Mouse (Mus musculus) MEL (cell line): Measurements from ENCODE around the gene Xpot. TPM values are rescaled to one million over a fixed set of nuclear protein-coding genes. Genes with fewer than 3 reads are reported as not detected.

Experiments
- DNase-seq: peaks from one replicate; pipeline ENCODE4 v3.0.0; 2011; ENCODE audit warnings: low read depth, low spot score
- H3K27ac ChIP-seq: 2 replicates; pipeline ENCODE4 v1.5.1; 2012; ENCODE audit warnings: low read depth, mild to moderate bottlenecking, control low read depth, low read length, moderate library complexity; ENCODE audit not compliant: control insufficient read depth
- H3K27me3 ChIP-seq, 2 experiments: fragments of 150-350 bp in 1 of 2; sonication (generic) in 1 of 2; 2 replicates each; pipeline ENCODE4 v1.6.1; 2012; ENCODE audit warnings: low read length in 2 of 2, mild to moderate bottlenecking in 2 of 2, improper control_type of control experiment in 1 of 2, moderate library complexity in 1 of 2; ENCODE audit not compliant: insufficient read depth in 2 of 2, control insufficient read depth in 1 of 2
- H3K36me3 ChIP-seq, 2 experiments: 2 replicates each; pipeline ENCODE4 v1.6.1; 2012 to 2014; ENCODE audit warnings: low read length in 2 of 2, improper control_type of control experiment in 1 of 2, inconsistent platforms in 1 of 2, mild to moderate bottlenecking in 1 of 2; ENCODE audit not compliant: insufficient read depth in 2 of 2, control insufficient read depth in 1 of 2
- H3K4me1 ChIP-seq, 2 experiments: fragments of 150-350 bp in 1 of 2; sonication (generic) in 1 of 2; 2 replicates each; pipeline ENCODE4 v1.6.1; 2012; ENCODE audit warnings: low read length in 2 of 2, improper control_type of control experiment in 1 of 2, mild to moderate bottlenecking in 1 of 2; ENCODE audit not compliant: insufficient read depth in 2 of 2, control insufficient read depth in 1 of 2
- H3K4me3 ChIP-seq, 2 experiments: fragments of 150-350 bp in 1 of 2; sonication (generic) in 1 of 2; 2 replicates each; pipeline ENCODE4 v1.5.1; 2012; ENCODE audit warnings: low read depth in 2 of 2, low read length in 2 of 2, mild to moderate bottlenecking in 2 of 2, moderate library complexity in 2 of 2, control low read depth in 1 of 2, improper control_type of control experiment in 1 of 2; ENCODE audit not compliant: control insufficient read depth in 1 of 2, insufficient read depth in 1 of 2
- H3K79me2 ChIP-seq: 2 replicates; pipeline ENCODE4 v1.6.1; 2012; ENCODE audit warnings: mild to moderate bottlenecking, low read length, moderate library complexity; ENCODE audit not compliant: control insufficient read depth, poor library complexity, insufficient read depth
- H3K9ac ChIP-seq: 2 replicates; pipeline ENCODE4 v1.6.1; 2012; ENCODE audit warnings: low read depth, mild to moderate bottlenecking, control low read depth, low read length, moderate library complexity; ENCODE audit not compliant: control insufficient read depth, poor library complexity, severe bottlenecking
- H3K9me3 ChIP-seq: fragments of 150-350 bp; sonication (generic); replicated peaks from 2 replicates; pipeline ENCODE4 v1.6.1; 2012; ENCODE audit warnings: mild to moderate bottlenecking, low read length, improper control_type of control experiment, moderate library complexity; ENCODE audit not compliant: insufficient read depth
- BHLHE40 ChIP-seq: IDR thresholded peaks from 2 replicates; pipeline ENCODE4 v1.6.1; 2012; ENCODE audit warnings: low read depth, mild to moderate bottlenecking, inconsistent platforms, low read length, improper control_type of control experiment, borderline replicate concordance
- E2F4 ChIP-seq: IDR thresholded peaks from 2 replicates; pipeline ENCODE4 v1.6.1; 2011; ENCODE audit warnings: low read depth, low read length, improper control_type of control experiment, borderline replicate concordance
- ELF1 ChIP-seq: IDR thresholded peaks from 2 replicates; pipeline ENCODE4 v1.6.1; 2014; ENCODE audit warnings: low read depth, mild to moderate bottlenecking, inconsistent platforms, low read length, improper control_type of control experiment, moderate library complexity
- EP300 ChIP-seq, 2 experiments: IDR thresholded peaks; 2 replicates each; pipeline ENCODE4 v1.6.1; 2011; ENCODE audit warnings: improper control_type of control experiment in 2 of 2, low read length in 2 of 2, low read depth in 1 of 2, mild to moderate bottlenecking in 1 of 2
- HCFC1 ChIP-seq: IDR thresholded peaks from 2 replicates; pipeline ENCODE4 v1.6.1; 2012; ENCODE audit warnings: low read depth, mild to moderate bottlenecking, inconsistent platforms, low read length, improper control_type of control experiment, moderate library complexity
- JUND ChIP-seq: IDR thresholded peaks from 2 replicates; pipeline ENCODE4 v1.6.1; 2011; ENCODE audit warnings: low read depth, mild to moderate bottlenecking, improper control_type of control experiment, low read length
- MAFK ChIP-seq: IDR thresholded peaks from 2 replicates; pipeline ENCODE4 v1.6.1; 2011; ENCODE audit warnings: low read depth, mild to moderate bottlenecking, low read length, improper control_type of control experiment, borderline replicate concordance
- MAZ ChIP-seq: IDR thresholded peaks from 2 replicates; pipeline ENCODE4 v1.6.1; 2012; ENCODE audit warnings: low read depth, mild to moderate bottlenecking, inconsistent platforms, low read length, improper control_type of control experiment
- MEF2A ChIP-seq: IDR thresholded peaks from 2 replicates; pipeline ENCODE4 v1.6.1; 2014; ENCODE audit warnings: low read depth, mild to moderate bottlenecking, inconsistent platforms, low read length, improper control_type of control experiment; ENCODE audit not compliant: poor library complexity, insufficient replicate concordance, severe bottlenecking; ENCODE audit errors: extremely low read depth
- MXI1 ChIP-seq: IDR thresholded peaks from 2 replicates; pipeline ENCODE4 v1.6.1; 2011; ENCODE audit warnings: mild to moderate bottlenecking, low read depth, low read length, improper control_type of control experiment
- NELFE ChIP-seq: IDR thresholded peaks from 2 replicates; pipeline ENCODE4 v1.6.1; 2011; ENCODE audit warnings: low read depth, low read length, improper control_type of control experiment
- NRF1 ChIP-seq: IDR thresholded peaks from 2 replicates; pipeline ENCODE4 v1.6.1; 2014; ENCODE audit warnings: low read depth, mild to moderate bottlenecking, inconsistent platforms, low read length, improper control_type of control experiment, moderate library complexity; ENCODE audit not compliant: poor library complexity, insufficient read depth, severe bottlenecking
- POLR2AphosphoS5 ChIP-seq: IDR thresholded peaks from 2 replicates; pipeline ENCODE4 v1.6.1; 2012; ENCODE audit warnings: low read depth, borderline replicate concordance, mild to moderate bottlenecking, inconsistent platforms, low read length, moderate library complexity, mixed read lengths
- RCOR1 ChIP-seq: IDR thresholded peaks from 2 replicates; pipeline ENCODE4 v1.6.1; 2012; ENCODE audit warnings: low read depth, mild to moderate bottlenecking, inconsistent platforms, low read length, improper control_type of control experiment
- SIN3A ChIP-seq: IDR thresholded peaks from 2 replicates; pipeline ENCODE4 v1.6.1; 2012; ENCODE audit warnings: low read length, improper control_type of control experiment, inconsistent platforms
- TAL1 ChIP-seq: IDR thresholded peaks from 2 replicates; pipeline ENCODE4 v1.6.1; 2012; ENCODE audit warnings: mild to moderate bottlenecking, inconsistent platforms, low read length, moderate library complexity, mixed read lengths
- TBP ChIP-seq: IDR thresholded peaks from 2 replicates; pipeline ENCODE4 v1.8.0; 2011; ENCODE audit warnings: low read depth, low read length, improper control_type of control experiment
- TCF12 ChIP-seq: IDR thresholded peaks from 2 replicates; pipeline ENCODE4 v1.6.1; 2014; ENCODE audit warnings: low read depth, mild to moderate bottlenecking, inconsistent platforms, low read length, improper control_type of control experiment, moderate library complexity
- UBTF ChIP-seq: IDR thresholded peaks from 2 replicates; pipeline ENCODE4 v1.6.1; 2012; ENCODE audit warnings: low read depth, mild to moderate bottlenecking, inconsistent platforms, low read length, improper control_type of control experiment, moderate library complexity, borderline replicate concordance; ENCODE audit not compliant: insufficient read depth
- USF1 ChIP-seq: IDR thresholded peaks from 2 replicates; pipeline ENCODE4 v1.6.1; 2014; ENCODE audit warnings: low read depth, mild to moderate bottlenecking, inconsistent platforms, low read length, improper control_type of control experiment, moderate library complexity
- USF2 ChIP-seq, 2 experiments: IDR thresholded peaks; 2 replicates each; pipeline ENCODE4 v1.6.1; 2011 to 2012; ENCODE audit warnings: improper control_type of control experiment in 2 of 2, low read length in 2 of 2, borderline replicate concordance in 1 of 2, inconsistent platforms in 1 of 2, low read depth in 1 of 2, mild to moderate bottlenecking in 1 of 2; ENCODE audit not compliant: insufficient read depth in 1 of 2
- ZC3H11A ChIP-seq: IDR thresholded peaks from 2 replicates; pipeline ENCODE4 v1.6.1; 2012; ENCODE audit warnings: low read depth, mild to moderate bottlenecking, inconsistent platforms, low read length, improper control_type of control experiment
- ZNF384 ChIP-seq: IDR thresholded peaks from 2 replicates; pipeline ENCODE4 v1.6.1; 2012; ENCODE audit warnings: low read depth, mild to moderate bottlenecking, inconsistent platforms, low read length, improper control_type of control experiment
- polyA plus RNA-seq, 2 experiments: library from polyadenylated mRNA; stranded (reverse) in 1 of 2; unstranded in 1 of 2; fragments of >175 nt in 1 of 2; fragments of >200 nt in 1 of 2; gene quantifications; 2 replicates each; pipeline versions ENCODE4 v1.2.1 to v1.2.4; 2012; ENCODE audit warnings: low replicate concordance in 2 of 2, low read depth in 1 of 2; ENCODE audit not compliant: insufficient read length in 2 of 2, insufficient read depth in 1 of 2, missing spikeins in 1 of 2
- total RNA-seq: library from RNA; depleted of rRNA; stranded (reverse); fragments of 300-350 nt; gene quantifications from 2 replicates; pipeline ENCODE4 v1.2.3, GENCODE M21; 2012

Xpot gene
- total and polyA plus RNA-seq, 3 experiments, result 122 to 304 (median 154) TPM

- no peaks in the 10 kb centered on the region; the same call in 1 of the 2 replicates for H3K79me2 ChIP-seq
- H3K4me3 ChIP-seq, result no peak overlapping the region
- H3K27ac ChIP-seq, result no peak overlapping the region
- peaks cover 0 to 46% of the 10 kb centered on the region in 2 experiments; a peak in 2 of 4 replicates for H3K36me3 ChIP-seq
- no peak for TF ChIP-seq MAZ
- TF ChIP-seq UBTF, result no peak
- TF ChIP-seq JUND, result no peak
- no peak for TF ChIP-seq HCFC1
- TF ChIP-seq NRF1, result no peak
- TF ChIP-seq USF1, result no peak
- TF ChIP-seq TBP, result no peak
- no peak for TF ChIP-seq SIN3A
- no peak for TF ChIP-seq RCOR1
- no peak for TF ChIP-seq USF2 (IDR thresholded peaks at IDR 0.05; ENCODE audit: borderline replicate concordance in 1 of 2, insufficient read depth in 1 of 2, low read depth in 1 of 2, low read length in 2 of 2)
- no peak for TF ChIP-seq EP300 (IDR thresholded peaks at IDR 0.05; ENCODE audit: low read depth in 1 of 2, low read length in 2 of 2)
- TF ChIP-seq ELF1, result no peak
- TF ChIP-seq POLR2AphosphoS5, result no peak
- TF ChIP-seq E2F4, result no peak
- H3K4me1 ChIP-seq, result no peaks in the 10 kb centered on the region
- H3K27me3 ChIP-seq, result no peaks in the 10 kb centered on the region
- no peak overlapping the region for H3K9ac ChIP-seq
- no peak for DNase-seq
- H3K9me3 ChIP-seq, result no peaks in the 10 kb centered on the region
These were observed 24.9 kb downstream of the Xpot start for GRCm38 (mm10) chr10:121601272-121601671.

DNA sequence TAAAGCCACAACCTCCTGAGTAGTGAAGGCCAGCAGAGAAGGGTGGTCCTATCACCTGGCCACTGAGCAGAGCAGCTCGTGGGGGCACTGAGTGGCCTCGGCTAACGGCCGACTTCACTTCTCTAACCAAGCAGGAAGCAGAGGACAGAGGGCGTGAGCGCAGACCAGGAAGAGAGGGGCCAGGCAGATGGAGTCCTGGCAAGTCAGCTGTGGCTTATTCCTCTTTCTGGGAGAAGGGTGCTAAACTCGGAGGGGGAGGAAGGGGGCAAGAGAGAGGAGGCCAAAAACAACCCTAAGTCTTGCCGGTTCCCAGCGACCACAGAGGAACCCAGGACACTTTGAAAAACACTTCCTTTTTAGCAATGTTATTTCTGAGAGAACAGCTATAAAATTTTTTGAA lies 29.6 kb downstream of the Xpot start:
- no peaks in the 10 kb centered on the region for H3K79me2 ChIP-seq
- no peak for DNase-seq
- H3K9ac ChIP-seq, result no peak overlapping the region
- no peak overlapping the region for H3K27ac ChIP-seq
- peaks cover 0 to 56% of the 10 kb centered on the region in 2 experiments; a peak in 2 of 4 replicates for H3K36me3 ChIP-seq
- no peak overlapping the region for H3K4me3 ChIP-seq
- H3K4me1 ChIP-seq, result no peaks in the 10 kb centered on the region
- TF ChIP-seq ZNF384 (no peak), TCF12 (no peak), BHLHE40 (no peak), NELFE (no peak), MEF2A (no peak), E2F4 (no peak), MXI1 (no peak), ELF1 (no peak), ZC3H11A (no peak), MAFK (no peak), NRF1 (no peak), TAL1 (no peak), TBP (no peak)
- H3K9me3 ChIP-seq, result no peaks in the 10 kb centered on the region
- no peaks in the 10 kb centered on the region for H3K27me3 ChIP-seq
